ENCODE assay signal across 8 mouse cellular contexts in genomic region chr10:80175536-80176269, GRCm38 (mm10). TPM values are rescaled to one million over a fixed set of nuclear protein-coding genes. Genes with fewer than 3 reads are reported as not detected.
DNase-seq lines count a peak whose midpoint lies in the region; ATAC-seq and TF ChIP-seq lines count a peak whose summit lies in the region.

No protein-coding gene starts in this region.

- H3K4me3 ChIP-seq in embryonic facial prominence, embryonic 14.5 days (ENCODE audit: low read depth, low read length), result no peak overlapping the region
- no peak overlapping the region for H3K4me3 ChIP-seq in limb, embryonic 12.5 days (replicated peaks)
- H3K4me3 ChIP-seq in small intestine, adult 2 months (ENCODE audit: low read depth, low read length), result no peak overlapping the region

- ATAC-seq in CD4-positive, CD25-positive, alpha-beta regulatory T cell, adult 4 months, result no peak
- no peak for ATAC-seq in embryonic facial prominence, embryonic 14.5 days (ENCODE audit: low read depth)
- no peak for ATAC-seq in limb, embryonic 12.5 days (ENCODE audit: insufficient number of reproducible peaks, insufficient read depth, low FRiP score, low TSS enrichment, low read depth)

- peaks cover 12% of the 10 kb centered on the region for H3K4me1 ChIP-seq in embryonic facial prominence, embryonic 14.5 days (ENCODE audit: control insufficient read depth, insufficient read depth, low read length)
- H3K4me1 ChIP-seq in limb, embryonic 12.5 days (replicated peaks), result peaks cover 28% of the 10 kb centered on the region
- H3K4me1 ChIP-seq in small intestine, adult 2 months (ENCODE audit: control insufficient read depth, insufficient read depth, insufficient read length, low read length), result peaks cover 9% of the 10 kb centered on the region

- WGBS in embryonic facial prominence, embryonic 14.5 days, result 50% methylated on average over 2 of the region's 4 CpGs
- 22% methylated on average over 4 of the region's 4 CpGs for WGBS in limb, embryonic 12.5 days
- 53% methylated on average over 4 of the region's 4 CpGs for WGBS in small intestine, adult 2 months

- DNase-seq in CD4-positive, CD25-positive, alpha-beta regulatory T cell, adult 2 months (ENCODE audit: low read depth, low spot score), result peak; percentile 78
- peak; percentile 53 to 61 for DNase-seq in right cerebral cortex, postnatal 10 days (ENCODE audit: low spot score in 2 of 2)
- DNase-seq in right cerebral cortex, postnatal 4 days, result no peak
- DNase-seq in embryonic facial prominence, embryonic 14.5 days (ENCODE audit: low spot score), result peak; percentile 54
- no peak for DNase-seq in yolk sac, embryonic 10.5 days (ENCODE audit: low spot score)

- peak; percentile 60; the same call in 1 of the 2 replicates for TF ChIP-seq CTCF in small intestine, adult 2 months (IDR thresholded peaks at IDR 0.05; ENCODE audit: extremely low read depth, insufficient read length, insufficient replicate concordance, low read depth, low read length)

- H3K36me3 ChIP-seq in embryonic facial prominence, embryonic 14.5 days (ENCODE audit: control insufficient read depth, insufficient read depth, low read length), result peaks cover 19% of the 10 kb centered on the region
- H3K36me3 ChIP-seq in limb, embryonic 12.5 days, result peaks cover 23% of the 10 kb centered on the region
- peaks cover 13% of the 10 kb centered on the region for H3K36me3 ChIP-seq in small intestine, adult 2 months (ENCODE audit: control insufficient read depth, insufficient read depth, low read length)

- H3K27ac ChIP-seq in embryonic facial prominence, embryonic 14.5 days (replicated peaks; ENCODE audit: low read depth, low read length), result no peak overlapping the region
- no peak overlapping the region for H3K27ac ChIP-seq in limb, embryonic 12.5 days
- no peak overlapping the region for H3K27ac ChIP-seq in small intestine, adult 2 months (ENCODE audit: insufficient read depth, low read depth, low read length)

- no peaks in the 10 kb centered on the region for H3K9me3 ChIP-seq in embryonic facial prominence, embryonic 14.5 days (ENCODE audit: control insufficient read depth, low read length)
- H3K9me3 ChIP-seq in limb, embryonic 12.5 days, result no peaks in the 10 kb centered on the region

- H3K27me3 ChIP-seq in embryonic facial prominence, embryonic 14.5 days (replicated peaks; ENCODE audit: control insufficient read depth, insufficient read depth, low read length), result no peaks in the 10 kb centered on the region
- no peaks in the 10 kb centered on the region for H3K27me3 ChIP-seq in limb, embryonic 12.5 days
- H3K27me3 ChIP-seq in small intestine, adult 2 months (ENCODE audit: control insufficient read depth, insufficient read depth, low read length), result peaks cover 11% of the 10 kb centered on the region

- no peak for TF ChIP-seq POLR2A in small intestine, adult 2 months (IDR thresholded peaks at IDR 0.05; ENCODE audit: low read depth, low read length)

- H3K9ac ChIP-seq in embryonic facial prominence, embryonic 14.5 days (ENCODE audit: low read depth, low read length), result peak overlapping the region; percentile 19; the same call in 1 of the 2 replicates
- H3K9ac ChIP-seq in limb, embryonic 12.5 days (replicated peaks), result peak overlapping the region; percentile 23; the same call in 1 of the 2 replicates

- no peak overlapping the region for H3K4me2 ChIP-seq in embryonic facial prominence, embryonic 14.5 days (ENCODE audit: low read depth, low read length)
- no peak overlapping the region for H3K4me2 ChIP-seq in limb, embryonic 12.5 days

RNA-seq across cellular contexts. Expression of gene 1600002K03Rik, which starts 3.0 kb away (rescaled TPM):
- polyA plus RNA-seq in CD4-positive, CD25-positive, alpha-beta regulatory T cell, adult 4 months (2017; shearing (Covaris generic)), result 10 to 100 TPM; 21.6 to 23.5 TPM
- polyA plus RNA-seq in embryonic facial prominence, embryonic 14.5 days (2014; fragmentation: Nextera tagmentation; extraction: Ambion mirVana), result 11.0 and 13.1 TPM in 2 replicates
- 9.1 and 9.5 TPM in 2 replicates for polyA plus RNA-seq in limb, embryonic 12.5 days (2016; fragmentation: Nextera tagmentation; extraction: Ambion mirVana)
- 6.8 and 9.0 TPM in 2 replicates for polyA plus RNA-seq in small intestine, adult 2 months (2012; rRNA removed)

RNA-seq across cellular contexts. Expression of gene Efna2, which starts 3.6 kb away (rescaled TPM):
- polyA plus RNA-seq in CD4-positive, CD25-positive, alpha-beta regulatory T cell, adult 4 months (2017; shearing (Covaris generic)), result under 1 TPM in 1 of 2 experiments, not detected in 1; 0.28 TPM
- 20.9 and 23.6 TPM in 2 replicates for polyA plus RNA-seq in embryonic facial prominence, embryonic 14.5 days (2014; fragmentation: Nextera tagmentation; extraction: Ambion mirVana)
- polyA plus RNA-seq in limb, embryonic 12.5 days (2016; fragmentation: Nextera tagmentation; extraction: Ambion mirVana), result 60.3 and 62.2 TPM in 2 replicates
- polyA plus RNA-seq in small intestine, adult 2 months (2012; rRNA removed), result 1.5 and 1.8 TPM in 2 replicates

RNA-seq across cellular contexts. Expression of gene Cirbp, which starts 9.9 kb away (rescaled TPM):
- polyA plus RNA-seq in CD4-positive, CD25-positive, alpha-beta regulatory T cell, adult 4 months (2017; shearing (Covaris generic)), result 100 to 1,000 TPM; 124 to 272 TPM
- polyA plus RNA-seq in embryonic facial prominence, embryonic 14.5 days (2014; fragmentation: Nextera tagmentation; extraction: Ambion mirVana), result 59.7 and 88.3 TPM in 2 replicates
- polyA plus RNA-seq in limb, embryonic 12.5 days (2016; fragmentation: Nextera tagmentation; extraction: Ambion mirVana), result 166 and 175 TPM in 2 replicates
- 18.5 and 48.0 TPM in 2 replicates for polyA plus RNA-seq in small intestine, adult 2 months (2012; rRNA removed)

RNA-seq across cellular contexts. Expression of gene Midn, which starts 27.6 kb away (rescaled TPM):
- 1 to 10 TPM; 4.6 to 8.2 TPM for polyA plus RNA-seq in CD4-positive, CD25-positive, alpha-beta regulatory T cell, adult 4 months (2017; shearing (Covaris generic))
- 34.2 and 37.0 TPM in 2 replicates for polyA plus RNA-seq in embryonic facial prominence, embryonic 14.5 days (2014; fragmentation: Nextera tagmentation; extraction: Ambion mirVana)
- 30.6 and 38.0 TPM in 2 replicates for polyA plus RNA-seq in limb, embryonic 12.5 days (2016; fragmentation: Nextera tagmentation; extraction: Ambion mirVana)
- 151 and 372 TPM in 2 replicates for polyA plus RNA-seq in small intestine, adult 2 months (2012; rRNA removed)

RNA-seq across cellular contexts. Expression of gene Cbarp, which starts 35.1 kb away (rescaled TPM):
- polyA plus RNA-seq in CD4-positive, CD25-positive, alpha-beta regulatory T cell, adult 4 months (2017; shearing (Covaris generic)), result 1 to 10 TPM; 1.3 to 1.4 TPM
- 7.3 and 9.0 TPM in 2 replicates for polyA plus RNA-seq in embryonic facial prominence, embryonic 14.5 days (2014; fragmentation: Nextera tagmentation; extraction: Ambion mirVana)
- 4.9 and 5.6 TPM in 2 replicates for polyA plus RNA-seq in limb, embryonic 12.5 days (2016; fragmentation: Nextera tagmentation; extraction: Ambion mirVana)
- polyA plus RNA-seq in small intestine, adult 2 months (2012; rRNA removed), result 3.7 and 6.6 TPM in 2 replicates

Comparison
In these comparisons a context has a peak if more than half of its experiments do, and no peak if none do; other contexts are left out.
1. DNase-seq: peak in CD4-positive, CD25-positive, alpha-beta regulatory T cell, adult 2 months (single experiment), right cerebral cortex, postnatal 10 days (2 of 2) and embryonic facial prominence, embryonic 14.5 days (single experiment); none in right cerebral cortex, postnatal 4 days (single experiment) and yolk sac, embryonic 10.5 days (single experiment).